Mouse (Mus musculus) heart, embryonic 11.5 days (tissue): ENCODE results near the gene Dusp1. TPM values are rescaled to one million over a fixed set of nuclear protein-coding genes. Genes with fewer than 3 reads are reported as not detected.

ENCODE experiments used
- ATAC-seq: fragments of 200-750 bp; cut with Nextera tagmentation; replicated peaks from 2 replicates; pipeline ENCODE4 v1.8.0; 2017; ENCODE audit warnings: moderate library complexity; ENCODE audit not compliant: insufficient number of reproducible peaks, low FRiP score, low TSS enrichment
- H3K27ac ChIP-seq: fragments of 300-500 bp; sonication (generic); 2 replicates; pipeline ENCODE4 v1.5.1; 2014; ENCODE audit warnings: mild to moderate bottlenecking, low read depth, low read length
- H3K27me3 ChIP-seq: fragments of 300-500 bp; sonication (generic); 2 replicates; pipeline ENCODE4 v1.6.1; 2014; ENCODE audit warnings: mild to moderate bottlenecking, low read length, mixed read lengths; ENCODE audit not compliant: control insufficient read depth, insufficient read depth
- H3K36me3 ChIP-seq: fragments of 300-500 bp; sonication (generic); 2 replicates; pipeline ENCODE4 v1.6.1; 2014; ENCODE audit warnings: mild to moderate bottlenecking, low read length, moderate library complexity, mixed read lengths; ENCODE audit not compliant: control insufficient read depth, insufficient read depth
- H3K4me1 ChIP-seq: fragments of 300-500 bp; sonication (generic); 2 replicates; pipeline ENCODE4 v1.6.1; 2014; ENCODE audit warnings: low read length; ENCODE audit not compliant: control insufficient read depth, insufficient read depth
- H3K4me2 ChIP-seq: fragments of 300-500 bp; sonication (generic); 2 replicates; pipeline ENCODE4 v1.6.1; 2014; ENCODE audit warnings: mild to moderate bottlenecking, moderate library complexity
- H3K4me3 ChIP-seq: fragments of 300-500 bp; sonication (generic); 2 replicates; pipeline ENCODE4 v1.5.1; 2014; ENCODE audit warnings: low read depth, low read length
- H3K9ac ChIP-seq: fragments of 300-500 bp; sonication (generic); 2 replicates; pipeline ENCODE4 v1.6.1; 2014; ENCODE audit warnings: mild to moderate bottlenecking, low read depth, low read length, moderate library complexity
- H3K9me3 ChIP-seq: fragments of 300-500 bp; sonication (generic); replicated peaks from 2 replicates; pipeline ENCODE4 v1.6.1; 2016; ENCODE audit warnings: low read length; ENCODE audit not compliant: control insufficient read depth
- WGBS: fragments of 180-500 bp; shearing (Covaris S2); extraction: QIAGEN DNeasy Blood & Tissue Kit; methylation state at CpG from one replicate; pipeline ENCODE4 v1.1.7; 2014; ENCODE audit not compliant: insufficient replicate concordance; 5-methylcytosine and 5-hydroxymethylcytosine counted together
- microRNA-seq: library from miRNA; unstranded; fragments of <30 nt; microRNA quantifications from one replicate; pipeline ENCODE4, GENCODE M21; 2016; ENCODE audit warnings: borderline number of aligned reads
- polyA plus RNA-seq: library from polyadenylated mRNA; unstranded; fragments of >200 nt; fragmentation: Nextera tagmentation; extraction: Ambion mirVana; gene quantifications from 2 replicates; pipeline ENCODE4 v1.2.1, GENCODE M21; 2014

Gene Dusp1
- polyA plus RNA-seq, 1 experiment from 2014 or later: 30.0 TPM

- Histone ChIP-seq H3K4me1 (peaks cover 7% of the 10 kb centered on the region), H3K36me3 (no peaks in the 10 kb centered on the region), H3K27me3 (peaks cover 4% of the 10 kb centered on the region; the same call in 1 of the 2 replicates), H3K9me3 (no peaks in the 10 kb centered on the region), H3K27ac (no peak overlapping the region), H3K4me2 (no peak overlapping the region), H3K4me3 (no peak overlapping the region), H3K9ac (no peak overlapping the region)
- WGBS: 21% methylated on average over 12 of the region's 12 CpGs
- no peak for ATAC-seq
Measured at GRCm38 (mm10) chr17:26462634-26463170, 99.2 kb downstream of the Dusp1 start.

GRCm38 (mm10) chr17:26458049-26458448 lies 103.9 kb downstream of the Dusp1 start:
- 67% methylated on average over 7 of the region's 7 CpGs for WGBS
- ATAC-seq: no peak

GRCm38 (mm10) chr17:26457506-26457905 lies 104.4 kb downstream of the Dusp1 start:
- Histone ChIP-seq H3K4me3 (no peak overlapping the region), H3K4me2 (no peak overlapping the region), H3K27me3 (no peaks in the 10 kb centered on the region), H3K9me3 (no peaks in the 10 kb centered on the region), H3K9ac (no peak overlapping the region), H3K36me3 (no peaks in the 10 kb centered on the region), H3K27ac (no peak overlapping the region), H3K4me1 (peaks cover under 1% of the 10 kb centered on the region)
- ATAC-seq: no peak

More at GRCm38 (mm10) chr17:26458049-26458448, 103.9 kb downstream of the Dusp1 start:
- Histone ChIP-seq H3K9me3 (no peaks in the 10 kb centered on the region), H3K27ac (no peak overlapping the region), H3K4me3 (no peak overlapping the region), H3K4me2 (no peak overlapping the region), H3K4me1 (peaks cover 1% of the 10 kb centered on the region; the same call in 1 of the 2 replicates), H3K36me3 (no peaks in the 10 kb centered on the region), H3K27me3 (no peaks in the 10 kb centered on the region), H3K9ac (no peak overlapping the region)

Small RNA genes within 50 kb of the gene (microRNA-seq; reads per million reads assigned to microRNA genes)
- not detected for gene Gm22420

Other genes starting within 250 kb of the Dusp1 start
- 2.0 and 3.0 TPM in 2 replicates for gene Neurl1b, start 147.3 kb downstream of the Dusp1 start, polyA plus RNA-seq
- 147 TPM in 2 replicates for gene Ergic1, start 639 bp downstream of the Dusp1 start, polyA plus RNA-seq
- gene Atp6v0e, start 101.1 kb upstream of the Dusp1 start, polyA plus RNA-seq: 189 and 204 TPM in 2 replicates
- 3.8 and 4.6 TPM in 2 replicates for gene Crebrf, start 153.5 kb upstream of the Dusp1 start, polyA plus RNA-seq
- 48.7 and 58.5 TPM in 2 replicates for gene Bnip1, start 218.9 kb upstream of the Dusp1 start, polyA plus RNA-seq